Comparison of ENCODE assay signal across 9 mouse cellular contexts in the genomic region with DNA sequence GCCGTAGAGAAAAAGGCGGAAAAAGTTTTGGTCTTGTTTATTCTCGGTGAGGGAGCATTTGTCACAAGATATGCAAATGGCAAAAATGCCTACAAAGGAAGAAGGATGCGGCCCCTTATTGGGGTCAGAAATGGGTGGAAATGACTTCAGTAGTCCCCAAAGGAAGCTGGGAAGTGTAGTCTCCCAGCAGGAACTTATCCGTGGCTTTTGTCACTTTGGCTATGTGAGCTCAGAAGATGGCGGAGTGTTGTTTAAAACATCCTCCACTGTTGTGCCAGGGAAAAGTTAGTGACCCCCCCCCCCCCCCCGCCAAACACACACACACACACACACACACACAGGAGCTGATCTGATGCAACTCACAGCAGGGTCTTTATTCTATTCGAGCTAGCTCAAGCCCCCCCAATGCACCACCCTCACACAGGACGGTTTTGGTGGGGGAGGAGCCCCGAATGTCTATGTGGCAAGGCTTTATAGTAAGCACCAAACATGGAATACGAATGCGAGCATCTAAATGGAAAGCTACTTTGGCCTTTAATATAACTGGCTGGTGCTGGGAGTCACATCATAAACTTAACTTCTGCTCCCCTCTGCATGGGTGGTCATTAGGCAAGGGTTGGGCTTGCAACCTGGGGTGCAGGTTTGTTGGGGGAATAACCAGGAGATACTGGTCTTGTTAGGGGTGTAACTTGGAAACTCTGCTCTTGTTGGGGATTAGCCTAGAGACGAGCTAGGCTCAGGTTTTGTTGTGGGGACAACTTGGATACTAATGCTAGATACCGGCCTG. TPM values are rescaled to one million over a fixed set of nuclear protein-coding genes. Genes with fewer than 3 reads are reported as not detected.
DNase-seq lines count a peak whose midpoint lies in the region; ATAC-seq lines count a peak whose summit lies in the region.
"Had no signal": no experiment of that assay in that cellular context is flagged by ENCODE, and none has a peak within 500 bp of the region (broad histone marks: within the 10 kb centered on the region; RNA-seq: fewer than 3 reads in every experiment).

No protein-coding gene starts in this region.

- 0 out of 2 replicates have a peak, but pooled peaks cover 7% of the 10 kb centered on the region for H3K4me1 ChIP-seq in intestine, embryonic 15.5 days (replicated peaks)

- peak overlapping the region; percentile 53 for H3K4me3 ChIP-seq in intestine, embryonic 15.5 days (replicated peaks)

- H3K36me3 ChIP-seq in intestine, embryonic 15.5 days = no peaks in the 10 kb centered on the region

- peak overlapping the region; percentile 54 for H3K9ac ChIP-seq in intestine, embryonic 15.5 days

- peak overlapping the region; percentile 69 for H3K4me2 ChIP-seq in intestine, embryonic 15.5 days (replicated peaks)

- no peaks in the 10 kb centered on the region for H3K27me3 ChIP-seq in intestine, embryonic 15.5 days (replicated peaks)

- H3K27ac ChIP-seq in intestine, embryonic 15.5 days = peak overlapping the region; percentile 97

- peak; percentile 70 for DNase-seq in adrenal gland, postnatal 14 days
- DNase-seq in adrenal gland, postnatal 4 days (ENCODE audit: low spot score in 2 of 2) = no peak
- DNase-seq in cerebellum, adult 11-12 months = peak; percentile 79
- DNase-seq in frontal cortex, adult 2 months (ENCODE audit: extremely low spot score in 1 of 2, low spot score in 1 of 2) = peak; percentile 68 to 86
- peak; percentile 36 for DNase-seq in left cerebral cortex, postnatal 4 days
- DNase-seq in telencephalon, adult 2 months (ENCODE audit: low read depth, low spot score) = peak; percentile 96

- 30% methylated on average over 14 of the region's 14 CpGs for WGBS in intestine, embryonic 15.5 days

- H3K9me3 ChIP-seq in intestine, embryonic 15.5 days = no peaks in the 10 kb centered on the region

- ATAC-seq in intestine, embryonic 15.5 days = peak; percentile 89
- peak; percentile 38 for ATAC-seq in megakaryocyte progenitor cell, adult 5-6 weeks (replicated peaks; ENCODE audit: poor library complexity)

- intact Hi-C loops in left cerebral cortex, postnatal 4 days (cut with DNase I) = no loop called here

RNA-seq across cellular contexts. Expression of a gene that starts 0.7 kb away (rescaled TPM):
- total RNA-seq in adrenal gland, postnatal 14 days (2021) = 26.1 and 28.7 TPM in 2 replicates
- 10 to 100 TPM; 42.8 to 43.5 TPM for total RNA-seq in adrenal gland, postnatal 4 days (2021)
- polyA plus RNA-seq in frontal cortex, adult 2 months (2012; rRNA removed) = 25.4 and 29.2 TPM in 2 replicates
- polyA plus RNA-seq in intestine, embryonic 15.5 days (2015; fragmentation: Nextera tagmentation; extraction: Ambion mirVana) = 8.1 and 9.5 TPM in 2 replicates
- total RNA-seq in left cerebral cortex, postnatal 4 days (2021) = 10 to 100 TPM; 28.8 to 35.0 TPM
- total RNA-seq in megakaryocyte progenitor cell, adult 5-6 weeks (2015) = 8.0 and 11.6 TPM in 2 replicates
- 4.9 and 6.3 TPM in 2 replicates for total RNA-seq in megakaryocyte progenitor cell, adult 5-6 weeks (2017)

RNA-seq across cellular contexts. Expression of a gene that starts 17.3 kb away (rescaled TPM):
- 74.2 and 241 TPM in 2 replicates for total RNA-seq in adrenal gland, postnatal 14 days (2021)
- total RNA-seq in adrenal gland, postnatal 4 days (2021) = 100 to 1,000 TPM in 1 of 2 experiments, 10 to 100 TPM in 1; 82.0 to 161 TPM
- polyA plus RNA-seq in frontal cortex, adult 2 months (2012; rRNA removed) = 12.8 and 19.2 TPM in 2 replicates
- 87.2 and 87.9 TPM in 2 replicates for polyA plus RNA-seq in intestine, embryonic 15.5 days (2015; fragmentation: Nextera tagmentation; extraction: Ambion mirVana)
- 1 to 10 TPM; 6.9 to 7.0 TPM for total RNA-seq in left cerebral cortex, postnatal 4 days (2021)
- total RNA-seq in megakaryocyte progenitor cell, adult 5-6 weeks (2015) = not detected in 2 replicates
- not detected in 2 replicates for total RNA-seq in megakaryocyte progenitor cell, adult 5-6 weeks (2017)

RNA-seq across cellular contexts. Expression of a gene that starts 17.9 kb away (rescaled TPM):
- 41.8 and 45.7 TPM in 2 replicates for total RNA-seq in adrenal gland, postnatal 14 days (2021)
- 10 to 100 TPM; 55.8 to 57.0 TPM for total RNA-seq in adrenal gland, postnatal 4 days (2021)
- polyA plus RNA-seq in frontal cortex, adult 2 months (2012; rRNA removed) = 448 and 479 TPM in 2 replicates
- 23.3 and 25.0 TPM in 2 replicates for polyA plus RNA-seq in intestine, embryonic 15.5 days (2015; fragmentation: Nextera tagmentation; extraction: Ambion mirVana)
- 100 to 1,000 TPM; 254 to 288 TPM for total RNA-seq in left cerebral cortex, postnatal 4 days (2021)
- not detected in 2 replicates for total RNA-seq in megakaryocyte progenitor cell, adult 5-6 weeks (2015)
- not detected in 2 replicates for total RNA-seq in megakaryocyte progenitor cell, adult 5-6 weeks (2017)

RNA-seq across cellular contexts. Expression of a gene that starts 34.1 kb away (rescaled TPM):
- total RNA-seq in adrenal gland, postnatal 14 days (2021) = not detected in 2 replicates
- not detected for total RNA-seq in adrenal gland, postnatal 4 days (2021)
- polyA plus RNA-seq in frontal cortex, adult 2 months (2012; rRNA removed) = not detected in 2 replicates
- not detected in 2 replicates for polyA plus RNA-seq in intestine, embryonic 15.5 days (2015; fragmentation: Nextera tagmentation; extraction: Ambion mirVana)
- total RNA-seq in left cerebral cortex, postnatal 4 days (2021) = not detected
- total RNA-seq in megakaryocyte progenitor cell, adult 5-6 weeks (2015) = not detected in 2 replicates
- not detected in 2 replicates for total RNA-seq in megakaryocyte progenitor cell, adult 5-6 weeks (2017)
- total RNA-seq: left cerebral cortex, postnatal 36 days had no signal

RNA-seq across cellular contexts. Expression of a gene that starts 38.4 kb away (rescaled TPM):
- 42.8 TPM in 2 replicates for total RNA-seq in adrenal gland, postnatal 14 days (2021)
- total RNA-seq in adrenal gland, postnatal 4 days (2021) = 10 to 100 TPM; 59.7 to 61.5 TPM
- polyA plus RNA-seq in frontal cortex, adult 2 months (2012; rRNA removed) = 85.2 and 91.0 TPM in 2 replicates
- polyA plus RNA-seq in intestine, embryonic 15.5 days (2015; fragmentation: Nextera tagmentation; extraction: Ambion mirVana) = 23.6 and 24.9 TPM in 2 replicates
- total RNA-seq in left cerebral cortex, postnatal 4 days (2021) = 10 to 100 TPM; 27.1 to 28.6 TPM
- total RNA-seq in megakaryocyte progenitor cell, adult 5-6 weeks (2015) = 7.7 and 11.2 TPM in 2 replicates
- total RNA-seq in megakaryocyte progenitor cell, adult 5-6 weeks (2017) = 10.0 and 16.6 TPM in 2 replicates

Comparison
In these comparisons a context has a peak if more than half of its experiments do, and no peak if none do; other contexts are left out.
1. DNase-seq: peak in adrenal gland, postnatal 14 days (single experiment), cerebellum, adult 11-12 months (single experiment), frontal cortex, adult 2 months (2 of 2), left cerebral cortex, postnatal 4 days (single experiment) and telencephalon, adult 2 months (single experiment); none in adrenal gland, postnatal 4 days (0 of 2).
2. RNA of a gene that starts 17.9 kb away (total RNA-seq): 254 to 288 TPM in left cerebral cortex, postnatal 4 days, 55.8 to 57.0 TPM in adrenal gland, postnatal 4 days and 41.8 to 45.7 TPM in adrenal gland, postnatal 14 days; not detected in megakaryocyte progenitor cell, adult 5-6 weeks; every median in the first group is over 10 times any median in the second.